Mouse (Mus musculus): ENCODE results near the gene Zfp580.

- TF ChIP-seq CTCF (IDR thresholded peaks at IDR 0.05; ENCODE audit: low read depth): no peak
- no peak for TF ChIP-seq EP300 (optimal IDR thresholded peaks at IDR 0.05)
Observed at GRCm38 (mm10) chr7:5099796-5100195, 48.5 kb downstream of the Zfp580 start.
